Mouse (Mus musculus): ENCODE data around the gene Slc22a16.

GRCm38 (mm10) chr10:40638823-40639819 lies 69.0 kb downstream of the Slc22a16 start:
- TF ChIP-seq CTCF (IDR thresholded peaks at IDR 0.05 in 2 of 3, conservative IDR thresholded peaks at IDR 0.05 in 1 of 3; ENCODE audit: control insufficient read depth in 1 of 3, insufficient read depth in 1 of 3, low read depth in 2 of 3, low read length in 3 of 3, poor library complexity in 1 of 3, severe bottlenecking in 1 of 3) (no peak), ZKSCAN1 (IDR thresholded peaks at IDR 0.05; ENCODE audit: low read depth, low read length) (no peak), MXI1 (IDR thresholded peaks at IDR 0.05; ENCODE audit: low read depth, low read length) (no peak), USF1 (IDR thresholded peaks at IDR 0.05; ENCODE audit: low read depth, low read length) (no peak)

Data from MEL (cell line).